In genomic region chr2:145056219-145056618, GRCm38 (mm10) we compare ENCODE assay signal across 19 mouse cellular contexts.
DNase-seq lines count a peak whose midpoint lies in the region; ATAC-seq lines count a peak whose summit lies in the region.
"Had no signal": no experiment of that assay in that cellular context is flagged by ENCODE, and none has a peak within 500 bp of the region (broad histone marks: within the 10 kb centered on the region; RNA-seq: fewer than 3 reads in every experiment).

No protein-coding gene starts in this region.

- peak; percentile 43; the same call in 1 of the 2 replicates for ATAC-seq in embryonic facial prominence, embryonic 15.5 days (ENCODE audit: insufficient number of reproducible peaks, low FRiP score, low TSS enrichment, low read depth)
- ATAC-seq in activated CD4-positive, CD25-positive, alpha-beta regulatory T cell, adult 4 months: no peak

- H3K9ac ChIP-seq in embryonic facial prominence, embryonic 15.5 days: no peak overlapping the region
- H3K9ac ChIP-seq: heart, embryonic 13.5 days; liver, embryonic 14.5 days; neural tube, embryonic 15.5 days had no signal

- peaks cover 10% of the 10 kb centered on the region; the same call in 1 of the 2 replicates for H3K4me1 ChIP-seq in embryonic facial prominence, embryonic 15.5 days
- H3K4me1 ChIP-seq: hindbrain, embryonic 10.5 days; limb, embryonic 10.5 days; neural tube, embryonic 15.5 days had no signal

- peak; percentile 16 to 30 for DNase-seq in frontal cortex, adult 2 months (ENCODE audit: extremely low spot score in 1 of 2, low spot score in 1 of 2)
- no peak for DNase-seq in frontal cortex, postnatal 25 days (ENCODE audit: low spot score in 2 of 2)
- DNase-seq in right cerebral cortex, adult 2 months (ENCODE audit: low spot score in 2 of 2): peak; percentile 9 to 19
- DNase-seq in right cerebral cortex, postnatal 4 days: no peak
- DNase-seq in embryo, embryonic 10.5 days (ENCODE audit: low spot score): no peak
- no peak for DNase-seq in retina, postnatal 1 day
- DNase-seq: adrenal gland, adult 2 months; gastrocnemius, postnatal 10 days; kidney, adult 11 months; kidney, postnatal 25 days; lung, postnatal 10 days; thymus, postnatal 36 days had no signal

- H3K36me3 ChIP-seq in embryonic facial prominence, embryonic 15.5 days: no peaks in the 10 kb centered on the region
- H3K36me3 ChIP-seq: heart, embryonic 13.5 days; hindbrain, embryonic 10.5 days; limb, embryonic 10.5 days; neural tube, embryonic 15.5 days had no signal

- H3K9me3 ChIP-seq in embryonic facial prominence, embryonic 15.5 days (replicated peaks): no peaks in the 10 kb centered on the region
- H3K9me3 ChIP-seq: heart, embryonic 13.5 days; hindbrain, embryonic 10.5 days; limb, embryonic 10.5 days; neural tube, embryonic 15.5 days had no signal

- no peak overlapping the region for H3K4me3 ChIP-seq in embryonic facial prominence, embryonic 15.5 days (replicated peaks)
- H3K4me3 ChIP-seq: heart, embryonic 13.5 days; hindbrain, embryonic 10.5 days; limb, embryonic 10.5 days; neural tube, embryonic 15.5 days had no signal

- H3K4me2 ChIP-seq in embryonic facial prominence, embryonic 15.5 days (replicated peaks): no peak overlapping the region
- H3K4me2 ChIP-seq: heart, embryonic 13.5 days; neural tube, embryonic 15.5 days had no signal

- 63% methylated on average over 3 of the region's 3 CpGs for WGBS in embryonic facial prominence, embryonic 15.5 days

- no peaks in the 10 kb centered on the region for H3K27me3 ChIP-seq in embryonic facial prominence, embryonic 15.5 days
- H3K27me3 ChIP-seq: heart, embryonic 13.5 days; neural tube, embryonic 15.5 days had no signal

- H3K27ac ChIP-seq in embryonic facial prominence, embryonic 15.5 days (replicated peaks): peak overlapping the region; percentile 65
- H3K27ac ChIP-seq: heart, embryonic 13.5 days; hindbrain, embryonic 10.5 days; limb, embryonic 10.5 days; liver, embryonic 14.5 days; neural tube, embryonic 15.5 days had no signal

Comparison
In these comparisons a context has a peak if more than half of its experiments do, and no peak if none do; other contexts are left out.
1. DNase-seq: peak in frontal cortex, adult 2 months (2 of 2) and right cerebral cortex, adult 2 months (2 of 2); none in frontal cortex, postnatal 25 days (0 of 2), right cerebral cortex, postnatal 4 days (single experiment), embryo, embryonic 10.5 days (single experiment) and retina, postnatal 1 day (single experiment).